Mouse (Mus musculus) thymus, adult 2 months (tissue): ENCODE data around the gene Pla2g2f.

Source experiments
- CTCF ChIP-seq: fragments of 200-500 bp; IDR thresholded peaks from 2 replicates; pipeline ENCODE4 v1.5.1; 2012; ENCODE audit warnings: mild to moderate bottlenecking, control low read depth, low read length, moderate library complexity, borderline replicate concordance; ENCODE audit not compliant: control insufficient read depth, poor library complexity, insufficient read depth; ENCODE audit errors: extremely low read depth
- POLR2A ChIP-seq: fragments of 200-500 bp; IDR thresholded peaks from 2 replicates; pipeline ENCODE4 v1.6.1; 2012; ENCODE audit warnings: mild to moderate bottlenecking, low read length, control low read depth, moderate library complexity; ENCODE audit not compliant: control insufficient read depth, poor library complexity, insufficient read depth; ENCODE audit errors: extremely low read depth

GRCm38 (mm10) chr4:138714186-138714585, 43.2 kb downstream of the Pla2g2f start:
- TF ChIP-seq CTCF (no peak), POLR2A (no peak)
